Mouse (Mus musculus) neural tube, embryonic 12.5 days (tissue): ENCODE data around the gene Elk3. TPM values are rescaled to one million over a fixed set of nuclear protein-coding genes. Genes with fewer than 3 reads are reported as not detected.

Source experiments
- ATAC-seq: fragments of 200-750 bp; cut with Nextera tagmentation; 2 replicates; pipeline ENCODE4 v1.8.0; 2017; ENCODE audit warnings: low read depth, mild to moderate bottlenecking, moderate TSS enrichment, moderate library complexity; ENCODE audit not compliant: low FRiP score
- H3K27ac ChIP-seq: fragments of 300-500 bp; sonication (generic); 2 replicates; pipeline ENCODE4 v1.5.1; 2016
- H3K27me3 ChIP-seq: fragments of 300-500 bp; sonication (generic); replicated peaks from 2 replicates; pipeline ENCODE4 v1.6.1; 2016; ENCODE audit warnings: mild to moderate bottlenecking
- H3K36me3 ChIP-seq: fragments of 300-500 bp; sonication (generic); 2 replicates; pipeline ENCODE4 v1.6.1; 2016; ENCODE audit warnings: mild to moderate bottlenecking
- H3K4me1 ChIP-seq: fragments of 300-500 bp; sonication (generic); 2 replicates; pipeline ENCODE4 v1.6.1; 2016
- H3K4me2 ChIP-seq: fragments of 300-500 bp; sonication (generic); replicated peaks from 2 replicates; pipeline ENCODE4 v1.6.1; 2016; ENCODE audit warnings: mild to moderate bottlenecking
- H3K4me3 ChIP-seq: fragments of 300-500 bp; sonication (generic); 2 replicates; pipeline ENCODE4 v1.5.1; 2016
- H3K9ac ChIP-seq: fragments of 300-500 bp; sonication (generic); 2 replicates; pipeline ENCODE4 v1.6.1; 2016; ENCODE audit warnings: mild to moderate bottlenecking
- H3K9me3 ChIP-seq: fragments of 300-500 bp; sonication (generic); 2 replicates; pipeline ENCODE4 v1.6.1; 2016; ENCODE audit warnings: mild to moderate bottlenecking
- WGBS: fragments of 180-500 bp; shearing (Covaris S2); methylation state at CpG from one replicate; pipeline ENCODE4 v1.1.7; 2016; 5-methylcytosine and 5-hydroxymethylcytosine counted together
- polyA plus RNA-seq: library from polyadenylated mRNA; unstranded; fragments of >200 nt; fragmentation: Nextera tagmentation; extraction: Ambion mirVana; gene quantifications from 2 replicates; pipeline ENCODE4 v1.2.1, GENCODE M21; 2016

The Elk3 gene
- polyA plus RNA-seq, 1 experiment from 2014 or later: 21.3 TPM

DNA sequence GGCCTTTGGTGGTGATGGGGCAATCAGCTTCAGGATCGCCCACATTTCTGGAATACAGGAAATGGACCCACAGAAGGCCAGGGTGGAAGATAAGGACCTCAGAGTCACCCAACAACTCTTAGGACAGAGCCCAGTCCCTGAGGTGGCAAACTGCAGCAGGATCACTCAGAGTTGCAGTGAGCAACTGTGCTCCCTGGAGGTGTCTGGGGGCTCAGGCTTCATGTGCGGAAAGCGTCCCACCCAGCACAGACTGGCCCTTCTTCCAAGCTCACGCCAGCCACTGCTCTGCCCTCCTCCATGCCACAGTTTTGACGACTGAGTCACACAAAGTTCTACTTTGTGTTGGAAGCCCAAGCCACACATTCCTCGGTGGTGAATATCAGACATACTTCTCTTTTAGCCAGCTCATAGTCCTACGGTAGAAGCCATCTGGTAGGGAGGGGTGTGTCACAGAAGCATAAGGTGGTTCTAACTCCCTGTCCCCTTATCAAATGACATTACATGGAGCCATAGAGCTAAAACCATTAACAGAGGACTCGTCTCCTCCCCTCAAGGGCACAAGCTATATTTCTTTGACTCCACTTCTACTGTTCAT, 23.3 kb downstream of the Elk3 start:
- Histone ChIP-seq H3K36me3 (no peaks in the 10 kb centered on the region), H3K27me3 (no peaks in the 10 kb centered on the region), H3K4me1 (0 out of 2 replicates have a peak, but pooled peaks cover under 1% of the 10 kb centered on the region), H3K4me2 (no peak overlapping the region), H3K9ac (no peak overlapping the region), H3K4me3 (no peak overlapping the region), H3K27ac (no peak overlapping the region), H3K9me3 (no peaks in the 10 kb centered on the region)
- WGBS: 92% methylated on average over 8 of the region's 8 CpGs
- no peak for ATAC-seq

DNA sequence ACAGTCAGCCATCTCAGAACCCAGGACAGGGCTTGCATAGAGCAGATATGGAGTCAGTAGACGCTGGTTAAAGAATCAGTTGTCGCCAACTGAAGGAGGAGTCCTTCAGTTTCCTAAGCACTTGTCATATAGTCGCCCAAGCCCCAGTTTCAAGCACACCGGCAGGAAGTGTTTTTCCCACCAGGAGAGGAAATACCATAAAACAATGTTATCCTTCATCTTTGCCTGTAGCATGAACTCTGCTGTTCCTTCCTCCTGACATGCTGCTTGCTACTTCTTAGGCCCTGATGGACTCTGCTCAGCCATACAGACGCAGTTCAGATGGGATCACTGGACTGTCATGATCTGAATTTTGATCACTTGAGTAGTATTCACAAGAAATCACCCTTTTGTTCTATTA, 25.4 kb downstream of the Elk3 start:
- no peak overlapping the region for H3K4me3 ChIP-seq
- H3K9me3 ChIP-seq: no peaks in the 10 kb centered on the region
- no peaks in the 10 kb centered on the region for H3K27me3 ChIP-seq
- ATAC-seq: no peak
- no peak overlapping the region for H3K27ac ChIP-seq
- no peak overlapping the region for H3K4me2 ChIP-seq
- 86% methylated on average over 5 of the region's 5 CpGs for whole genome bisulfite sequencing
- no peak overlapping the region for H3K9ac ChIP-seq
- 0 out of 2 replicates have a peak, but pooled peaks cover 7% of the 10 kb centered on the region for H3K4me1 ChIP-seq
- H3K36me3 ChIP-seq: no peaks in the 10 kb centered on the region

DNA sequence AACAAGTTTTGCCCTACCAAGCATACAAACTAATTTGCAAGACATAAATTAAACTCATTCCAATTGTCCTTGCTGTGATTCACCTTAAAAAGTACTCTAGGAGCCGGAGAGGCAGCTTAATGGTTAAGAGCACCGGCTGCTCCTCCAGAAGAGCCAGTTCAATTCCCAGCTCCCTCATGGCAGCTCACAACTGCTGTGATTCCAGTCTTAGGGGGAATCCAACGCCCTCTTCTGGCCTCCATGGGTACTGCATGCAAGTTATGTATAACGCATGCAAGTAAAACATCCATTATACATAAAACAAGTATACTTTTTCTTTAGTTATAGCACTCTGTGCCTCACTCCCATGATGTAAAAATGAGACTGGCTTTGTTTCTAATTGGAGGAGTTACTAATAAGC, 27.7 kb downstream of the Elk3 start:
- no peak for ATAC-seq

GRCm38 (mm10) chr10:93282526-93282964, 28.4 kb downstream of the Elk3 start:
- Histone ChIP-seq H3K27ac (peak overlapping the region; percentile 42; the same call in 1 of the 2 replicates), H3K9ac (no peak overlapping the region), H3K4me3 (no peak overlapping the region), H3K9me3 (no peaks in the 10 kb centered on the region), H3K4me1 (peaks cover 7% of the 10 kb centered on the region; the same call in 1 of the 2 replicates), H3K4me2 (no peak overlapping the region), H3K36me3 (no peaks in the 10 kb centered on the region), H3K27me3 (no peaks in the 10 kb centered on the region)
- WGBS: 38% methylated on average over 12 of the region's 12 CpGs
- ATAC-seq: peak; percentile 70

More for the DNA sequence above, 27.7 kb downstream of the Elk3 start:
- no peak overlapping the region for H3K4me3 ChIP-seq
- no peaks in the 10 kb centered on the region for H3K9me3 ChIP-seq
- H3K4me1 ChIP-seq: 0 out of 2 replicates have a peak, but pooled peaks cover 7% of the 10 kb centered on the region
- H3K4me2 ChIP-seq: no peak overlapping the region
- WGBS: 70% methylated on average over 4 of the region's 4 CpGs
- no peak overlapping the region for H3K27ac ChIP-seq
- no peaks in the 10 kb centered on the region for H3K27me3 ChIP-seq
- no peak overlapping the region for H3K9ac ChIP-seq
- H3K36me3 ChIP-seq: no peaks in the 10 kb centered on the region

GRCm38 (mm10) chr10:93281092-93281491, 29.8 kb downstream of the Elk3 start:
- Histone ChIP-seq H3K4me2 (no peak overlapping the region), H3K27me3 (no peaks in the 10 kb centered on the region), H3K4me1 (peaks cover 20% of the 10 kb centered on the region), H3K9me3 (no peaks in the 10 kb centered on the region), H3K27ac (no peak overlapping the region), H3K9ac (no peak overlapping the region), H3K4me3 (no peak overlapping the region), H3K36me3 (no peaks in the 10 kb centered on the region)
- 67% methylated on average over 7 of the region's 7 CpGs for WGBS
- ATAC-seq: no peak

DNA sequence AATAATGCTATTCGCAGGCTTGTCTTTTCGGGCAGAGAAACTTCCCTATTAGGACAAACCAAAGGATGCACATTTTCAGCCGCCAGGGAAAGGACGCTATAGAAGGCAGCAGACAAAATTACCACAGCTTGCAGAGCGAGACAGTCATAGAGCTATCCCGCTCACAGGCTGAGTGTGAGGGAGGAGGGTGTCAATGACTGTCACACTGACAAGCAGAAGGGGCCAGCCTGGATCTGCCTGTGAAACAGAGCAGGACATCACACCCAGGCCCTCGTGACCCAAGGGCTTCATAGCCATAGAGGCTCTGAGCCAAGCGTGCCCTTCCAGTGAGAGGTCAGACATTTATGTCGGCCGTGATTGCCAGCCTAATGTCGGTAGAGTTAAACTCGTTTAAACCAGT, 30.3 kb downstream of the Elk3 start:
- no peak overlapping the region for H3K9ac ChIP-seq
- 83% methylated on average over 12 of the region's 12 CpGs for WGBS
- H3K27me3 ChIP-seq: no peaks in the 10 kb centered on the region
- peaks cover 25% of the 10 kb centered on the region for H3K4me1 ChIP-seq
- H3K27ac ChIP-seq: no peak overlapping the region
- H3K4me2 ChIP-seq: no peak overlapping the region
- ATAC-seq: no peak
- H3K36me3 ChIP-seq: no peaks in the 10 kb centered on the region
- no peaks in the 10 kb centered on the region for H3K9me3 ChIP-seq
- no peak overlapping the region for H3K4me3 ChIP-seq

- Histone ChIP-seq H3K27ac (no peak overlapping the region), H3K4me2 (no peak overlapping the region), H3K36me3 (no peaks in the 10 kb centered on the region), H3K27me3 (no peaks in the 10 kb centered on the region), H3K9me3 (no peaks in the 10 kb centered on the region), H3K9ac (no peak overlapping the region), H3K4me3 (no peak overlapping the region), H3K4me1 (peaks cover 41% of the 10 kb centered on the region)
- 91% methylated on average over 9 of the region's 9 CpGs for WGBS
- no peak for ATAC-seq
These were observed 31.9 kb downstream of the Elk3 start for GRCm38 (mm10) chr10:93279062-93279461.

GRCm38 (mm10) chr10:93278361-93278760, 32.6 kb downstream of the Elk3 start:
- Histone ChIP-seq H3K27me3 (no peaks in the 10 kb centered on the region), H3K4me2 (no peak overlapping the region), H3K4me1 (peaks cover 41% of the 10 kb centered on the region), H3K9me3 (no peaks in the 10 kb centered on the region), H3K4me3 (no peak overlapping the region), H3K9ac (no peak overlapping the region), H3K36me3 (no peaks in the 10 kb centered on the region), H3K27ac (no peak overlapping the region)
- 88% methylated on average over 8 of the region's 8 CpGs for WGBS
- no peak for ATAC-seq

GRCm38 (mm10) chr10:93276857-93277256, 34.1 kb downstream of the Elk3 start:
- WGBS: 65% methylated on average over 9 of the region's 9 CpGs
- H3K27me3 ChIP-seq: no peaks in the 10 kb centered on the region
- no peaks in the 10 kb centered on the region for H3K9me3 ChIP-seq
- no peaks in the 10 kb centered on the region for H3K36me3 ChIP-seq
- H3K27ac ChIP-seq: no peak overlapping the region
- H3K9ac ChIP-seq: peak overlapping the region; percentile 38; the same call in 1 of the 2 replicates
- no peak for ATAC-seq
- peaks cover 34% of the 10 kb centered on the region for H3K4me1 ChIP-seq
- peak overlapping the region; percentile 48 for H3K4me2 ChIP-seq
- 0 out of 2 replicates have a peak overlapping the region, but pooled peaks have one; percentile 16 for H3K4me3 ChIP-seq

DNA sequence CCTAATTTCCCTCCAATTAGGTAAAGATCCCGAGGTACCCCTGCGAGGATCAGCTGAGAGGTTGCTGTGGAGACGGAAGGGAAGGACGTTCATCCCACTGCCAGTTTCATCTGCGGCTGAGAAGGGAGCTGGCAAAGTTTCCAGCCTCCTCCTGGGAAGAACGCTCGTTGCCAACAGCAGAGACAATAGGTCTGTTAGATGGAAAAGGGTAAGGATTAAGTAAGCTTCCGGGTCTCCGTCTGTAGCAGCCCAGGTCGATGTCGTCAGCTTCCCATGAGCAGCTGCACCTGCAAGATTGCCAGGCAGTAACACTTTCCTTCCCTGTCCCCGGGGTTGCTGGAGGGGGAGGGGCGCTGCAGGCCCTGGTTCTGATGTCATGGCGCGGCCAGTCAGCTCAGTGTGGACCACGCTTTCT, 34.6 kb downstream of the Elk3 start:
- ATAC-seq: peak; percentile 67
- 4% methylated on average over 16 of the region's 16 CpGs for WGBS
- Histone ChIP-seq H3K4me3 (peak overlapping the region; percentile 16), H3K27ac (no peak overlapping the region), H3K4me1 (peaks cover 34% of the 10 kb centered on the region), H3K4me2 (peak overlapping the region; percentile 48), H3K9me3 (no peaks in the 10 kb centered on the region), H3K9ac (peak overlapping the region; percentile 38), H3K36me3 (no peaks in the 10 kb centered on the region), H3K27me3 (no peaks in the 10 kb centered on the region)

DNA sequence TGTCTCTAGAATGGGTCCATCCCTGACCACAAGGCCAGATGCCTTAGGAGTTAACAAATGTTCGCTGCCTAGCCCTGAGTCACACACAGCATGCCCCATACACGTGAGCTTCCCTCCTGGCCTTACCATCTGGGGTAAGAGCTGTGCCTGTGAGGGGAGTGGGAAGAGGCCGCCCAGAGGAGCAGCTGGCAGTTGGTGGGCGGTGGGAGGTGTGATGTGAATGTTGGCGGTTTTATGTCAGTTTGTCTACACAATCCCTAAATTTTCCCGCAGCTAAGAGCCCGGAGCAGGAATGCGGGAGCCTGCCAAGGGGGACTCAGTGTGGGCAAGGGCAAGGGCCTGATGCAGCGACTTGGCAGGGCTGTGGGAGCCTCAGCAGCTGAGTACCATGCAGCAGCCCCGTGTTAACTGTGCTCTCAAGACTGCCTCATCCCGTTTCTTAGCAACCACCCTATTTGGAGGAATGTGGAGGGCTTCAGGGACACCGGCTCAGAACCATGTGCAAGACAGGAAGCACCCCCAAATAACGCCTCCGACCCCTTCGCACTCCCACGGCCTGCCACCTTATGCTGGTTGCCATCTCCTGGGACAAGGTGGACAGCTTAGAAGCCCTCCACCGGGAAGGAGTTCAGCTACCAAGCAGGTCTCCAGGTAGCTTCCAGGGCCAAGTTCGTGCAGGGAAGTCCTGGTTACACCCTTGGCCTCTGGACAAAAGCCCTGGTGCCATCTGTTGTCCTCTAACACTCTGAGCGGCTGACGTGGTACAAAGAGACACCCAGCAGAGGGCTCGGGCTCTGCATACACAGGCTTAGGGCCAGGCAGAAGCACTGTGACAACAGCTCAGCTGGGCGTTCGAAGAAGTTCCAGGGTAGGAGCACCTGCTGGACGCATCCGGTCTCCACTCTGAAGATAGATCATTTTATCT, 35.5 kb downstream of the Elk3 start:
- Histone ChIP-seq H3K4me1 (peaks cover 35% of the 10 kb centered on the region), H3K27ac (peak overlapping the region; percentile 32; the same call in 1 of the 2 replicates), H3K27me3 (no peaks in the 10 kb centered on the region), H3K36me3 (no peaks in the 10 kb centered on the region), H3K9ac (no peak overlapping the region), H3K4me2 (peak overlapping the region; percentile 48), H3K9me3 (no peaks in the 10 kb centered on the region), H3K4me3 (peak overlapping the region; percentile 16; the same call in 1 of the 2 replicates)
- 32% methylated on average over 25 of the region's 25 CpGs for WGBS
- peak; percentile 88 for ATAC-seq

DNA sequence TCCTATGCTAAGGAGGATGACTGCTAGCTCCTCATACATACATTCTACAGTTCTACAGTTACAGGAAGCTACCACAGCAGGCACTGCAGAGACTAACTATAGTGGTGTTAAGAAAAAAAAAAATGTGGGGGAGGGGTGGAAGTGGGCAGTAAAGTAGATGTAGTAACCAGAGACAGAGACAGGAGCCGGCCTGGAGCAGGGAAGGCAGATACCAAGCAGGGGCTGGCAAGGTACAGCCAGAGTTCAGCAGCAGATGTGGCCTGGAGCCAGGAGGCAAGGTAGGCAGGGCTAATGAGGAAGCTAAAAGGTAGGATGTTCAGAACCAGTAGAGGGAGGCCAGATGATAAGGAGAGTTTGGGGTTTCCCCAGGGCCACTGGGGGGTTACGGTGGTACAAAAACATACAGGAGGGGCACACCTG, 36.6 kb downstream of the Elk3 start:
- Histone ChIP-seq H3K36me3 (no peaks in the 10 kb centered on the region), H3K9ac (no peak overlapping the region), H3K27ac (no peak overlapping the region), H3K9me3 (no peaks in the 10 kb centered on the region), H3K4me1 (peaks cover 39% of the 10 kb centered on the region), H3K4me3 (no peak overlapping the region), H3K27me3 (no peaks in the 10 kb centered on the region), H3K4me2 (no peak overlapping the region)
- no peak for ATAC-seq
- WGBS: 75% methylated on average over 2 of the region's 2 CpGs
